Mouse (Mus musculus): ENCODE measurements around the gene Nfam1.
"Not testable (repeated sequence)": the region's sequence is repeated elsewhere in the genome, so short reads cannot be mapped to it uniquely, and the experiment has no call there.

Gene Nfam1

GRCm38 (mm10) chr15:83032981-83033541 lies at the start of gene Nfam1:
Gene Nfam1 (minus strand): TSS chr15:83033306.
- no peak for DNase-seq (ENCODE audit: low read depth, low spot score)

- DNase-seq (ENCODE audit: low read depth, low spot score), result peak; percentile 66
These were observed 42.8 kb upstream of the Nfam1 start for GRCm38 (mm10) chr15:83075607-83076525.

GRCm38 (mm10) chr15:83074179-83074578 lies 41.1 kb upstream of the Nfam1 start:
- DNase-seq (ENCODE audit: low read depth, low spot score), result no peak

GRCm38 (mm10) chr15:83071752-83072151 lies 38.6 kb upstream of the Nfam1 start:
- DNase-seq (ENCODE audit: low read depth, low spot score), result peak; percentile 12

- DNase-seq (ENCODE audit: low read depth, low spot score), result no peak
These were observed 37.8 kb upstream of the Nfam1 start for GRCm38 (mm10) chr15:83070942-83071341.

- no peak for DNase-seq (ENCODE audit: low read depth, low spot score)
These were observed 35.2 kb upstream of the Nfam1 start for GRCm38 (mm10) chr15:83068270-83068669.

- DNase-seq (ENCODE audit: low read depth, low spot score), result no peak
These were observed 32.4 kb upstream of the Nfam1 start for GRCm38 (mm10) chr15:83065543-83065942.

GRCm38 (mm10) chr15:83062582-83062981 lies 29.5 kb upstream of the Nfam1 start:
- DNase-seq (ENCODE audit: low read depth, low spot score), result not testable (repeated sequence)

GRCm38 (mm10) chr15:83061689-83062088 lies 28.6 kb upstream of the Nfam1 start:
- no peak for DNase-seq (ENCODE audit: low read depth, low spot score)

- DNase-seq (ENCODE audit: low read depth, low spot score), result no peak
These were observed 26.1 kb upstream of the Nfam1 start for GRCm38 (mm10) chr15:83059233-83059660.

GRCm38 (mm10) chr15:83057533-83057932 lies 24.4 kb upstream of the Nfam1 start:
- DNase-seq (ENCODE audit: low read depth, low spot score), result peak; percentile 12

GRCm38 (mm10) chr15:83056378-83057083 lies 23.4 kb upstream of the Nfam1 start:
- DNase-seq (ENCODE audit: low read depth, low spot score), result no peak

GRCm38 (mm10) chr15:83055569-83055968 lies 22.5 kb upstream of the Nfam1 start:
- no peak for DNase-seq (ENCODE audit: low read depth, low spot score)

- no peak for DNase-seq (ENCODE audit: low read depth, low spot score)
These were observed 20.2 kb upstream of the Nfam1 start for GRCm38 (mm10) chr15:83053261-83053660.

- DNase-seq (ENCODE audit: low read depth, low spot score), result no peak
These were observed 19.4 kb upstream of the Nfam1 start for GRCm38 (mm10) chr15:83052341-83053104.

GRCm38 (mm10) chr15:83046730-83047129 lies 13.6 kb upstream of the Nfam1 start:
- no peak for DNase-seq (ENCODE audit: low read depth, low spot score)

- DNase-seq (ENCODE audit: low read depth, low spot score), result no peak
These were observed 13.2 kb upstream of the Nfam1 start for GRCm38 (mm10) chr15:83046308-83046707.

GRCm38 (mm10) chr15:83045565-83045964 lies 12.5 kb upstream of the Nfam1 start:
- not testable (repeated sequence) for DNase-seq (ENCODE audit: low read depth, low spot score)

GRCm38 (mm10) chr15:83043362-83043708 lies 10.2 kb upstream of the Nfam1 start:
- DNase-seq (ENCODE audit: low read depth, low spot score), result no peak

GRCm38 (mm10) chr15:83042655-83043361 lies 9.7 kb upstream of the Nfam1 start:
- peak; percentile 33 for DNase-seq (ENCODE audit: low read depth, low spot score)

GRCm38 (mm10) chr15:83040156-83040555 lies 7.0 kb upstream of the Nfam1 start:
- no peak for DNase-seq (ENCODE audit: low read depth, low spot score)

Measured in CD4-positive, CD25-positive, alpha-beta regulatory T cell, adult 2 months (primary cell).